Mouse (Mus musculus): ENCODE measurements around the gene Arhgap28.

Gene Arhgap28

DNA sequence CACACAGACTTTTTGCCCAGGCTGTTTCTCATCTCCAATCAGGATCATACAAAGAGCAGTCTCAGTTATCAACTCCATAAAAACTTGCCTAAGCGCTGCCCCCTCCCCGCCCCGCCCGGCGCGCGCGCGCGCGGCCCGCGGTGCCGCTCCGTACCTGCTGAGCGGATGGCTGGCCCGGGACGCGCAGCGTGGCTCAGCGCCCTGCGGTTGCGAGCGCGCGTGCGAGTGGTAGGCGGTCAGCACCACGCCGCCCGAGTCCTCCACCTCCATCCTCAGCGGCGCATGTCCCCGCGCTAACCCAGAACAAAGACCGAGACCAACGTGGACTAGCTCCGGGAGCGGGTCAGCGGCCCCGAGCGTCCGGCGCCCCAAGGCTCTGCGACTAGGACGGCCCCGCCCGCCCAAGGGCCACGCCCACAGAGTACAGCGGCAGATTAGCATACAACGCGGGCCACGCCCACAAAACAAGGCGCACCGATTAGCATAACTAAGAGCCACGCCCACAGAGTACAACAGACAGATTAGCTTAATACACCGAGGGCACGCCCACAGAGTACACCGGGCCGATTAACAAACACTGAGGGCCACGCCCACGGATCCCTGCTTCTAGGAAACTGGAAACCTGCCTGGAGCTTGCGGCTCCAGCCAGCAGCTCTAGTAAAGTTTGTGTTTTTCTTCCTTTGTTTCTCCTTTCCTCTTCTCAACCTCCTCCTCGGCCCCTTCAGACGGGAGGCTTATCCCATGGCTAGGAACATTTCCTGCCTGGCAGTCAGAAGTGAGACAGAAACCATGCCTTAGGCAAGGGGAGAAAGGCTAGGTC, at the start of gene Arhgap28:
Arhgap28 (minus strand) TSS at position 380 of the 820 bp plus-strand sequence.
- peak; percentile 96 for DNase-seq (ENCODE audit: low spot score)

DNA sequence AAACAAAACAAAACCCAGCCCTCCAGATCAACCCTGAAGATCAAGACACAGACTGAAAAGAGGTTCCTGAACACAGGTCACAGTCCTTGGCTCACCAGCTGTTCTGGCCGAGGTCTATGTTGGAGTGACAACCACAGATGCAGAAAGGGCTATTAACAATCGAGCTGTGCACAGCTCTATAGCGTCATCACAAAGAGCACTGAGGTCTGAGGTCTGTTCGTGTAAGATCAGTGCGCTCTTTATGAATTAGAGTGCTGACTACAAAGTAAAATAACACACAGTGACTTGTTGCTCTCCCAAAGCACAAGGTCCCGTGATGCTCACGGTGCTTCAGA, 42.4 kb upstream of the Arhgap28 start:
- no peak for DNase-seq (ENCODE audit: low spot score)

DNA sequence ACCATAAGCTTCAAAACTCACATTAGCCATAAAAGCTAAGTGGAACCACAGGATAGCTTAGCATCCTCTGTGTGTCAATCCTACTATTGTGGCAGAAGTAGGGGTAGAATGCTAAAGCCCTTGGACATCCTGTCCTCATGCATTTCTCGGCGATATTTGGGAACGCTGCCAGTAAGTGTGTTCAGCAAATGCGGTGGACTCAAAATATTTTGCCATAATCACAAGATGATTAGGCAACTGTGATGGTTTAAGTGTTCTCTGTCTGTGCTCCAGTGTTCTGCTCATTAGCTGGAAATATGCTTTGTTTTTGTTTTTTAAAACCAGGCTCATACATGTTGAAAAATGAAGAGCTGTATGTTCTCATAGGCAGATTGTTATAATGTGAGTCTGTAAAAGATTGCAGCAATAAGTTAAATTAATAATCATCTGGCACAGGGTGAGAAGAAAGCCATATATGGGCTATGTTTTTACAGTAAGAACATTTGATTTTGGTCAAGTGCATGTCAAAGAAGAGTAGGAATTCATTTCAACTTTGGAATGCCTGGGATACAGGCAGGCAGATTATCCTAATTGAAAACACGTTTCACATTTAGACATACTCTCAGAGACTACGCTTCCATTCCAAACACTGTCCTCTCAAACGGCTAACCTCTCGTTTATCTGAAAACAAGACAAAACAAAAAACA, 41.9 kb upstream of the Arhgap28 start:
- no peak for DNase-seq (ENCODE audit: low spot score)

DNA sequence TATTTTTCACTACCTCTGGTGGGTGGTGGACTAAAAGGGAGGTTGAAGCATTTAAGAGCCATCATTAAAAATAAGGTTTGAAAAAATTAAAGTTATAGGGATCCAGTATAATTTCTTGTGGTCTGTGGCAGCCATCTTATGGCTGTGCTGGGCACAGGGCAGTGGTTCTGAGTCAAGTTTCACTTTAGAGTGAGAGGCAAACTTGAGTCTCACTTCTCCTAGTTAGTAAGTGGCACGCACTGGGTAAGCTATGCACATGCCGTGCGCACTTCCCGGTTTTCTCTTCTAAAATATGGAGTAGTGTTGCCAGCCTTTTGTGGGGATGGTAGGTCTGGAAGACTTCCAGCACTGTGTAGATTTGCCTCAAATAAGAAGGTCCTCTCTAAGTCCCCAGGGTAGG, 38.5 kb upstream of the Arhgap28 start:
- no peak for DNase-seq (ENCODE audit: low spot score)

DNA sequence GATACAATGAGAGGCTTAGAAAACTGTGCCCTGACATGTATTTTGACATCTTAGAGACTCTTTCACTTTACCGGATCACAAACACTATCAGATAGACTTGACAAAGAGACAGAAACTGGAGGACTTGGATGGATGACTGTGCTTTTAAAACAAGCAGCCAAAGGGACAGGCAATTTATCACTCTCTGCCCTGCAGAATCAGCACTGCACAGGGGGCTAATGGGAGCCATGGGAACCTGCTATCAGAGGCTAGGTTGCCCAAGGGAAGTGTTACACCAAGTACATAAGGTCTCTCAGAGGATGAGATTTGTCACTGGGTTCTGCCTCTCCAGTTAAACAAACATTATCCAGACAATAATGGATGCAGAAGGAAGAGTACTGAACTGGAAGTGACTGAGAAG, 33.1 kb upstream of the Arhgap28 start:
- no peak for DNase-seq (ENCODE audit: low spot score)

DNA sequence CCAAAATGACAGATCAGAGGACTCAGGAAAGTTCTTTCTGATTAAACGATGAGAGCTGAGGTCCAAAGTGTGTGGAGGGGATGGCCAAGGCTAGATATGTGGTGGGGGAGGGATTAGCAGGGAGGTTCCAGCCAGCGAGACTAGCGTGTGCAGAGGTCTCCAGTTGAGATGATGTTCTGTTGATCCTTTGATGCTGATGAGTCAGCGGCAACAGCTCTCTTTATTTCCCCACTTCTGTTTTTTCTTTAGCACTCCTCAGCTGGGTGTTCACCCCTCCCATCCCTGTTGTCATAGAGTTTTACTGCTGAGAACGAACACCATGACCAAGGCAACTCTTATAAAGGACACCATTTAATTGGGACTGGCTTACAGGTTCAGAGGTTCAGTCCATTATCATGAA, 25.6 kb upstream of the Arhgap28 start:
- no peak for DNase-seq (ENCODE audit: low spot score)

DNA sequence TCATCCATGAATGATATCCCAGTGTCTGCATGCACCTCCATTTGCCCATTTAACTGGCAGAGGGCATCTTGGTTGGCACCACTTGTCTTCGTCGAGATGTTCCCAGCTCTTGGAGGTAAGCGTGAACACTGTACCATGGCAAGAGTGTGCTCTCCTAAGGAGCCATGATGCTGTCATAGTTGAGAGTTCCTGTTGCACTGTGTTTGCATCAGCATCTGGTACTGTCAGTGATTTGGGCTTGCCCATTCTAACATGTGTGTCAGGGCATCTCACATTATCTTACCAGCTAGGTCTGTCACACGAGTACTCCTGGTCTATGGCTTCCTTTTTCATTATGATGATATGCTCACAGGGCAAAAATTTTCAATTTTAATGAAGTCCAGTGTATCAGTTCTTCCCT, 24.6 kb upstream of the Arhgap28 start:
- DNase-seq (ENCODE audit: low spot score) = no peak

DNA sequence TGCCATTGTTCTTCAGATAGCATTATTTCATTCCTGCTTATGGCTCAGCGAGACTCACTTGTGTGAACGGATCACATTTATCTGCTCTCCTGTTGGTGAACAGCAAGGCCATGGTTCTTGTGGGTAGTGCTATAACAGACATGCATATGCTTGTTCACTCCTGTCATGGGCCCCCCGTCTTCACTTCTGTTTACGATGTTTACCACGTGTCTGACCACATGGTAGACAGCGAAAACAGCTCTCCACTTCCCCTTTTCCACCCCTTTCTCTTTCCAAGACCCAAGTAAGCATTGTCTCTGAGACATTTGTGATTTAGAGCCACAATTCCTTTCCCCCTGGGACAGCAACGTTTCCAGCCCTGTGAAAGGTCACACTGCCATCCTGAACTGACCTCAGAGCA, 20.4 kb upstream of the Arhgap28 start:
- DNase-seq (ENCODE audit: low spot score) = no peak

DNA sequence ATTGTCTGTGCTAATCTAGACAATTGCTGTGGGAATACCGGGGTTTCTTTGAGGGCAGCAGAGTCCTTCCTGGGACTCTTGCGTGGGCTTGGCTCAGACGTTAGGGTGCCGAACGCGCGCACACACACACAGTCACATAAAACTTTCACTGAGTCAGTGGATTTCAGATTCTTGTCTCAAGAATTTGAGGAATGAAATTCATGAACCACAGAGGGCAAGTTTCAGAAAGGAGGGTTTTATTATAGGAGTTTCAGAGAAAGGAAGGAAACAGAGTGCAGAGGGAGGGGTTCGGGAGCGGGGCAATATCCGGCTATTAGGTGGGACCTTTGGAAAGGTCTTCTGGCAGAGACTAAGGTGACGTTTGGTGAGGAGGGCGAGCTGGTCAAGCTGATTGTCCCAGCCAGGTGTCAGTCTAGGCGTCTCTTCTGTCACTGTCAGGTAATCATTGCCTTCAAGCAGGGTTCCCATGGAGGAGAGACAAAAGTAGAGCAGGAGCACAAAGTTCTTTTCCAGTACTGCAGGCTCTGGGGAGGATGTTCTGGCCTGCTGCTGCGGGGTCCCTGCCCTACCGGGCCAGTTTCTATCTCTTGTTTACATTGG, 15.6 kb upstream of the Arhgap28 start:
- DNase-seq (ENCODE audit: low spot score) = no peak

DNA sequence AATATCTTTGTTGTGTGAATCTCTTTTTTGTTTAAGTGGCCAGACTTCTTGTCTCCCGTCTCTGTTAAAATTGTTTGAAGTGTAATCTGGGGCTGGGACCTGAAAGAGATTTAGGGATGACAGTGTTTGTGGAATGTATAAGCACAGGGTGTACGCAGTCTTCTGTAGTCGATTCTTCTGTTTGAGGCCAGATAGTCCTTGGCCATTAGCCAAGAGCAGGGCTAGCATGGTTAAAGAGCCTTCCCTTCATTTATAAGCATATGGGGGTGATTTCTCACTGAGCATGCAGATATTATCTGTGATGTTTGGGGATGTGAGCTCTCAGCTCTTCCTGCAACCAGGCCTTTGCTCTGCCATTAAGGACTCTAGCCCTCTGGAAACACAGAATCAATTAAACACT, 13.2 kb upstream of the Arhgap28 start:
- DNase-seq (ENCODE audit: low spot score) = no peak

DNA sequence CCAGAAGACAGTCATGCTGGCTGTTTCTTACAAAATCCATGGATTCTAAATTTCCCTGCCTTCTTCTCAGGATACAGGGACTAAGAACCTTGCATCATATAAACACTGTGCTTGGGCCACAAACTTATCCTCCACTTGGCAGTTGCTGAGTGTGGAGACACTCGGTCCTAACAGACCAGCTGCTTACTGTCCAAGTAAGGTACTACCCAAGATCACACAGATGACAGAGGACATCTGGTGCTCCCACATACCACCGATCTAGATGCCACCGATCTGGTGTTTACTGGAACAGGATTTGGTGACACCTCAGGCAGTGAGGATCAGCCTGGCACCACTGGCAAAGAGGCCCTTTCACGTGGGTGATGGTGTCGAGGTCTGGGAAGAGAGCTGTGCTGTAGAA, 7.7 kb upstream of the Arhgap28 start:
- DNase-seq (ENCODE audit: low spot score) = no peak

DNA sequence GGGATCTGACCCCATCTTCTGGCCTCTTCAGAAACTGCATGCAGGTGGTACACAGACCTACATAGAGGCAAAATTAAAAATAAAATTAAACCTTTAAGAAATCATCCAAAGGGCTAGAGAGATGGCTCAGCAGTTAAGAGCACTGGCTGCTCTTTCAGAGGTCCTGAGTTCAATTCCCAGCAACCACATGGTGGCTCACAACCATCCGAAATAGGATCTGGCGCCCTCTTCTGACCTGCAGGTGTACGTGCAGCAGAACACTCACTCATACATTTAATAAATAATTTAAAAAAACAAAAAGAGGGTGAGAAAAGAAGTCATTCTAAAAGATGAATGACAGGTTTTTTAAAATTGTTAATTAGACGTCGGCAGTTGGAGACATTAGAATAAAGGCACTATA, 6.1 kb upstream of the Arhgap28 start:
- no peak for DNase-seq (ENCODE audit: low spot score)

DNA sequence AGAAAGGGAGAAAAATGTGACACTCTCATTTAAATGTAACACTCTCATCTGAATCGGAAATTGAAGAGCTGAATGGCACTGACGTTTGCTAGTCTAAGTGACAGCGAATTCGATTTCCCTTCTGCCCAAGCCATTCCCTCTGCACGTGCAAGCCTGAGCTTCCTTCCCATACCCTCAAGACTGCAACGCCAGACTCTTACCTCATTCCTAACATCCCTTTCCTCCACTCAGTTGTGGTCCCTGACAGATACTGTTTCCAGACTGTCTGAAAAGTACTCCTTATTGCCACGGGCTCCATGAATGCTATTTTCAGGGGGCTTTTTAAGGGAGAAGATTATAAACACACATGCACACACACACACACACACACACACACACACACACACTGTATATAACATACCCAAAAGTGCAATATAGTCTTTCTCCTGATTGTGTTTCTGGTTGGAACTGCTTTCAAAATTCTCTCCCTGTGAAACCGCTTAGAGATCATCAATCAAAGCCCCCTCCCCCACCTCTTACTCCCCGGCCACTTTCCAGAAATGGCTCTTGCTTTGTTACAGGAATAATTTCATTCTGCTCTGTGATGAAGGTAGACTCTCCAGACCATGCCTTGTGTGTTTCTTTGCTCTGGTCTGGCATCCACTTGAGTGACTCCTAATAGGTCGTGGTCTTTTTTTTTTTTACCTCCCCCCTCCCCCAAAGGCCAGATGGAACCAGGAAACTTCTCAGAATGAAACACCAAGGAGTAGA, 836 bp upstream of the Arhgap28 start:
- no peak for DNase-seq (ENCODE audit: low spot score)

DNA sequence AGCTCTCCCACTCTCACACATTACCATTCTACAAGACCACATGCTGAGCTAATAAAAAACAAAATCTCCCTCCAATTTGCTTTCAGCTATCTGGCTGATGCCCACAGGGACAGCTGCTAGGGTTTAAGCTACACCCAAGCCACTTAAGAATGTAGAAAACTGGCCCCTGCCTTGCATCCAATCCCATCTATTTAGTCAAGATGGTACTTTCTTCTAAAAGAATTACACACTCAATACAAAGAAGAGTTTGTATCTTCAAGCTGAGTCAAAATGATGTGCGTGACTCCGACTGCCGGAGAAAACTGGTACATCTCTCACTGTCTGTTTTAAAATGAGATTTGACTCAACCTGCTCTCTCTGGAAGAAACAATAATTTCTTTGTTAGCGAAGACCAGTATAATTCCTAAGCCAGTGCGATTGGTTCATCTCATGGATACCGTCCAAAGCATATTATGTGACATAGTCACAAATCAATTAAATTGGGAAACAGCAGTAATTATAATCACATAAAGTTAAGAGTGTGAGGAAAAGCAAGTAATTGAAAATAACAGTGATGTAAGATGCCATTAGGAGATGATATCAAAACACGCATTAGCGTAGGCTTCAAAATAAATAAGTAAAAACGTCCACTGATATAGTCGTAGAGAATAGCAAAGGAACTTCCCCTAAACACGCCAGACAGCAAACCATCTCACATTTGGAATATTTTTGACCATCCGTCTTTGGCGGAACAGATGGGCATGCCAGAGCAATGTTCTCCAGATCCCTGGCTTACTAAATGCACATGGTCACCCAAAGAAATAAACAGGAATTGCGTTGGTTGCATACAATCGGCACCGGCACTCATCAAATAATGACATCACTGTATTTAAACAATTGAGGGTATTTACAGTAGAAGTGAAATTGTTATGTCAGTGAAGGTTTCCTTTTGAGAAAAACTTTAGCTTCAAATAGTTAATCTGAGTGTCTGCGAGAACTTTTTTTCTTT, 1.0 kb downstream of the Arhgap28 start:
- no peak for DNase-seq (ENCODE audit: low spot score)

DNA sequence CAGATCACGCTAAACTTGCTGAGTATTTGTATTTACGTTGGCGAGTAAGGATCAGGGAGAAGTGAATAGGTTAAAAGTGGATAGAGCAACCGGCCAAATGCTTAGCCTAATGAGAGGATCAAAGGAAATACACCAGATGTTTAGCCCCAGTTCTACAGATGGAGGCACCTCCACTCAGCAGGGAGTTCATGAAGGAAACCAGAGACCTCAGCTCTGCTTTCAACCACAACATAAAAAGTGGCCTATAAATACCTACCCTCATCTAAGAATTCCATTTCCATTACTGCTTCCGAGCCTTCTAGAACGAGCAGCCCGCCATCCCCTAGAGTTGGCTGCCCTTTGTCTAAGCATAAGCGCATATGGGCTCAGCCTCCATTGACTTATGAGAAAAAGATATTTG, 4.1 kb downstream of the Arhgap28 start:
- DNase-seq (ENCODE audit: low spot score) = no peak

DNA sequence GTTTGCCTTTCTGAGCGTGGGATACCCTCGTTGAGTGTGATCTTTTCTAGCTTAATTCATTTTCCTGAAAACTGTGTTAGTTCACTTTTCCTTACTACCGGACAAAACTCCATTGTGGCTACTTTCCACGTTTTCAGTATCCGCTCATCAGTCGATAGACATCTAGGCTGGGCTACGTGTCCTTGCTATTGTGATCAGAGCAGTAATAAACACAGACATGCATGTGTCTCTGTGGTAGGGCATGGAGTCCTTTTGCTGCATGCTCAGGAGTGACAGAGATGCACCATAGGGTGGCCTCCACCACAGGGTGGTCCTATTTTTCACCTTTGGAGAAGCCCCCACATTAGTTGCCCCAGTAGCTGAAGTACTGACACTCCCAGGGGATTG, 7.2 kb downstream of the Arhgap28 start:
- no peak for DNase-seq (ENCODE audit: low spot score)

DNA sequence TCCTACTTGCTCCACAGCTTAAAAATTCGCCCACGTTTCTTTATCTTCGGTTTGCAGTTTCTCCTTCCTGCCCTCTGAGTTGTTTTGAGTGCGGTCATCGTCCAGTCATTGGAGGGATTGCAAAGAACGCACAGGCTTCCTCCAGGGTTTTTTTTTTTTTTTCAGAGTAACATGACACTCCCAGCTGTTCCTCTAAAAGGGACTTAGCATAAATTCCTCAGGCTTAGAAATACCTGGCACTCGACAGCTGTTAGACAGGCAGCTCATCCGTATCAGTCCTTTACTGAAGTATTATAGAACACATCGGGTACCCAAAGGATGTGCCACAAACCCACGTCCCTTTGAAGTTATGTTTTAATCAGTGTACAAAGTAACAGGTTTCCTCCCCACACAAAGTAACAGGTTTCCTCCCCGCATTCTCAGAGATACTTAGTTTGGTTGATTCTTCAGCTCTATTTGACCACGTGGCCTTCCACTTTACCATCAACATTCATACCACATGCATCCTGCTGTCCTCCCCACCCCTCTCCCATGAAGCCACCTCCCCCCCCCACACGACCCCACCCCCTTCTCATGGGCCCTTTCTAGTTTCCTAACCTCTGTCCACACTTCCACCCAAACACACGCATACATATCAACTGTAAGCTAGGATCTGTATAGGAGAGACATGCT, 7.7 kb downstream of the Arhgap28 start:
- DNase-seq (ENCODE audit: low spot score) = peak; percentile 59

DNA sequence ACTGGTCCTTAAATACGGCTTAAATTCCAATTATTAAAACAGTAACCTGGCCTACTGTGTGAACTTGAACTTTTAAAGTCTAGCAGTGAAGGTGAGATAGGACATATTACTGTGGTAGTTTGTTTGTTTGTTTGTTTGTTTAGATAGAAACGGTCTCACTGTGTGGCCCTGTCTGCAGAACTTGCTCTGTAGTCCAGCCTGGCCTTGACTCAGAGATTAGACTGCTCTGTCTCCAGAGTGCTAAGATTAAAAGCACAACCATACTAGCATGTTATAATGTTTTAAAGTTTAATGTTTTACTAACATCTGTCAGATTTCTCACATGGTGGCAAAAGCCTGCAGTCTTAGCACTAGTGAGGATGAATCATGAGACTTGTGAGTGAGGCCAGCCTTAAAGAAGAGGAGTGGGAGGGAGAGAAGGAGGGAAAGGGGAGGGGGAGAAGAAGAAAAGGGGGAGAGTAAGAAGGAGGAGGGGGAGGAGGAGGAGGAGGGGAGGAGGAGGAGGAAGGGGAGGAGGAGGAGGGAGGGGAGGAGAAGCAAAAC, 8.6 kb downstream of the Arhgap28 start:
- DNase-seq (ENCODE audit: low spot score) = no peak

DNA sequence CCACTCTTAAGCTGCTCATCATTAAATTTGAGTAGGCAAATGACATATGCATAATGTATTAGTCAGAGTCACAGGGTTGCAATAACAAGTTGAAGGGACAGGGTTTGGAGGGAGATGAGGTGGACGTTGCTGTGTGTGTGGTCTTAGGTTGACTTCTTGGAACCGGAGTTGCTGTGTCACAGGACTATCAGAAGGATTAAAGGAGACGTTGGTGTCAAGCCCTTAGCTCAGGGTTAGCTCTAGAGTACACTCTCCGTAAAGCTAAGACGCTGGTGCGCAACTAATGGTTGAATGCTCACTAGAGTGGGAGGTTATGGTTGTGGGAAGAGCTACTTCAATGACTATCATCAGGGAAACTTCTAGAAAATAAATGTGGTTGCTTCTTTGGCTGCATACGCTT, 9.1 kb downstream of the Arhgap28 start:
- DNase-seq (ENCODE audit: low spot score) = no peak

DNA sequence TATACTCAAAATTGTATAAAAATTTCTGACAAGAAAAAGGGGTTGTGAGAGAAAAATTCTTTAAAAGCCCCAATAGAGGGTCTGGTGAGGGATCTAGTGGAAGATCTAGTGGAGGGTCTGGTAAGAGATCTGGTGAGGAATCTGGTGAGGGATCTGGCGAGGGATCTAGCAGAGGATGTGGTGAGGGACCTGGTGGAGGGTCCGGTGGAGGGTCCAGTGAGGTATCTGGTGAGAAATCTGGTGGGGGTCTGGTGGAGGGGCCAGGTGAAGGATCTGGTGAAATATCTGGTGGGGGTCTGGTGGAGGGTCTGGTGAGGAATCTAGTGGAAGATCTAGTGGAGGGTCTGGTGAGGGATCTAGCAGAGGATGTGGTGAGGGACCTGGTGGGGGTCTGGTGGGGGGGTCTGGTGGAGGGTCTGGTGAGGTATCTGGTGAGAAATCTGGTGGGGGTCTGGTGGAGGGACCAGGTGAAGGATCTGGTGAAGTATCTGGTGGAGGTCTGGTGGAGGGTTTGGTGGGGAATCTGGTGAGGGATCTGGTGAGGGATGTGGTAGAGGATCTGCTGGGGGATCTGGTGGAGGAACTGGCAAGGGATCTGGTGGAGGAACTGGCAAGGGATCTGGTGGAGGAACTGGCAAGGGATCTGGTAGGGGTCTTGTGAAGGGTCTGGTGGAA, 10.4 kb downstream of the Arhgap28 start:
- DNase-seq (ENCODE audit: low spot score) = no peak

Data from adipocyte (in vitro differentiated cells).